Mouse (Mus musculus) gastrocnemius, postnatal 4 days (tissue): ENCODE measurements around the gene Uqcc1. TPM values are rescaled to one million over a fixed set of nuclear protein-coding genes. Genes with fewer than 3 reads are reported as not detected.
"Not testable (repeated sequence)": the region's sequence is repeated elsewhere in the genome, so short reads cannot be mapped to it uniquely, and the experiment has no call there.

Experiments
- DNase-seq, 2 experiments: peaks; one replicate each; pipeline ENCODE4 v3.0.0; 2021 to 2022; ENCODE audit warnings: low spot score in 2 of 2, mixed read lengths in 2 of 2
- total RNA-seq, 2 experiments: library from RNA; stranded (reverse); gene quantifications; 2 replicates each; pipeline ENCODE4 v1.2.3; 2021

The Uqcc1 gene
- total RNA-seq, 2 experiments from 2014 or later, result 75.1 to 80.2 TPM

- DNase-seq, result no peak
Observed at GRCm38 (mm10) chr2:155939897-155940529, 9.9 kb upstream of the Uqcc1 start.

- no peak for DNase-seq
Observed at GRCm38 (mm10) chr2:155928711-155929345, 1.3 kb downstream of the Uqcc1 start.

GRCm38 (mm10) chr2:155925213-155925612 lies 4.9 kb downstream of the Uqcc1 start:
- DNase-seq, result not testable (repeated sequence)

- DNase-seq, result no peak
Observed at GRCm38 (mm10) chr2:155923143-155923542, 7.0 kb downstream of the Uqcc1 start.

GRCm38 (mm10) chr2:155914684-155915083 lies 15.4 kb downstream of the Uqcc1 start:
- DNase-seq, result no peak

- DNase-seq, result no peak
Observed at GRCm38 (mm10) chr2:155903632-155904008, 26.5 kb downstream of the Uqcc1 start.

- no peak for DNase-seq
Observed at GRCm38 (mm10) chr2:155902989-155903631, 27.0 kb downstream of the Uqcc1 start.

- DNase-seq, result no peak
Observed at GRCm38 (mm10) chr2:155895046-155895735, 34.9 kb downstream of the Uqcc1 start.

GRCm38 (mm10) chr2:155894307-155895045 lies 35.6 kb downstream of the Uqcc1 start:
- no peak for DNase-seq

- no peak for DNase-seq
Observed at GRCm38 (mm10) chr2:155886776-155887175, 43.3 kb downstream of the Uqcc1 start.

- no peak for DNase-seq
Observed at GRCm38 (mm10) chr2:155885271-155885697, 44.8 kb downstream of the Uqcc1 start.

GRCm38 (mm10) chr2:155882087-155882486 lies 48.0 kb downstream of the Uqcc1 start:
- no peak for DNase-seq

- DNase-seq, result no peak
Observed at GRCm38 (mm10) chr2:155878964-155879876, 50.9 kb downstream of the Uqcc1 start.

- DNase-seq, result no peak
Observed at GRCm38 (mm10) chr2:155873636-155874035, 56.5 kb downstream of the Uqcc1 start.

- DNase-seq, result no peak
Observed at GRCm38 (mm10) chr2:155872930-155873507, 57.1 kb downstream of the Uqcc1 start.

- no peak for DNase-seq
Observed at GRCm38 (mm10) chr2:155872486-155872885, 57.6 kb downstream of the Uqcc1 start.

GRCm38 (mm10) chr2:155869772-155870171 lies 60.3 kb downstream of the Uqcc1 start:
- DNase-seq, result no peak

GRCm38 (mm10) chr2:155868320-155868719 lies 61.8 kb downstream of the Uqcc1 start:
- DNase-seq, result no peak

GRCm38 (mm10) chr2:155863301-155863867 lies 66.7 kb downstream of the Uqcc1 start:
- DNase-seq, result no peak
